Mouse (Mus musculus) heart, embryonic 14.5 days (tissue): ENCODE measurements around the gene Ctf2. TPM values are rescaled to one million over a fixed set of nuclear protein-coding genes. Genes with fewer than 3 reads are reported as not detected.
A peak's percentile ranks its signal among the peaks of the same experiment; 100 is the strongest.

ENCODE experiments used
- ATAC-seq: fragments of 200-750 bp; cut with Nextera tagmentation; 2 replicates; pipeline ENCODE4 v1.8.0; 2017; ENCODE audit warnings: low read depth, moderate TSS enrichment; ENCODE audit not compliant: insufficient number of reproducible peaks, insufficient read depth, low FRiP score
- H3K27ac ChIP-seq, 2 experiments: fragments of 200-500 bp in 1 of 2; fragments of 300-500 bp in 1 of 2; sonication (generic) in 1 of 2; replicated peaks in 1 of 2; 2 replicates each; pipeline ENCODE4 v1.5.1; 2012 to 2014; ENCODE audit warnings: low read depth in 2 of 2, low read length in 2 of 2, control low read depth in 1 of 2, mild to moderate bottlenecking in 1 of 2, mixed read lengths in 1 of 2; ENCODE audit not compliant: control insufficient read depth in 1 of 2, insufficient read depth in 1 of 2
- H3K27me3 ChIP-seq: fragments of 300-500 bp; sonication (generic); 2 replicates; pipeline ENCODE4 v1.6.1; 2014; ENCODE audit warnings: mild to moderate bottlenecking, low read length, control low read depth; ENCODE audit not compliant: control insufficient read depth, insufficient read depth
- H3K36me3 ChIP-seq: fragments of 300-500 bp; sonication (generic); 2 replicates; pipeline ENCODE4 v1.6.1; 2014; ENCODE audit warnings: mild to moderate bottlenecking, control low read depth, low read length, mixed read lengths; ENCODE audit not compliant: control insufficient read depth, insufficient read depth
- H3K4me1 ChIP-seq, 2 experiments: fragments of 200-500 bp in 1 of 2; fragments of 300-500 bp in 1 of 2; sonication (generic) in 1 of 2; 2 replicates each; pipeline ENCODE4 v1.6.1; 2012 to 2014; ENCODE audit warnings: low read length in 2 of 2, control low read depth in 1 of 2, mixed read lengths in 1 of 2; ENCODE audit not compliant: control insufficient read depth in 2 of 2, insufficient read depth in 2 of 2
- H3K4me2 ChIP-seq: fragments of 300-500 bp; sonication (generic); 2 replicates; pipeline ENCODE4 v1.6.1; 2014; ENCODE audit warnings: mild to moderate bottlenecking, low read length
- H3K4me3 ChIP-seq, 2 experiments: fragments of 200-500 bp in 1 of 2; fragments of 300-500 bp in 1 of 2; sonication (generic) in 1 of 2; 2 replicates each; pipeline ENCODE4 v1.5.1; 2012 to 2014; ENCODE audit warnings: low read length in 2 of 2, mild to moderate bottlenecking in 2 of 2, control low read depth in 1 of 2, low read depth in 1 of 2, moderate library complexity in 1 of 2; ENCODE audit not compliant: control insufficient read depth in 1 of 2, insufficient read depth in 1 of 2
- H3K9ac ChIP-seq: fragments of 300-500 bp; sonication (generic); 2 replicates; pipeline ENCODE4 v1.6.1; 2014; ENCODE audit warnings: mild to moderate bottlenecking, low read length
- H3K9me3 ChIP-seq: fragments of 300-500 bp; sonication (generic); 2 replicates; pipeline ENCODE4 v1.6.1; 2016; ENCODE audit warnings: low read length, control low read depth; ENCODE audit not compliant: control insufficient read depth
- WGBS: fragments of 180-500 bp; shearing (Covaris S2); extraction: QIAGEN DNeasy Blood & Tissue Kit; methylation state at CpG from one replicate; pipeline ENCODE4 v1.1.7; 2014; 5-methylcytosine and 5-hydroxymethylcytosine counted together
- polyA plus RNA-seq: library from polyadenylated mRNA; unstranded; fragments of >200 nt; fragmentation: Nextera tagmentation; extraction: Ambion mirVana; gene quantifications from 2 replicates; pipeline ENCODE4 v1.2.1, GENCODE M21; 2014

Ctf2 gene
- polyA plus RNA-seq, 1 experiment from 2014 or later = not detected

- Histone ChIP-seq H3K9me3 (no peaks in the 10 kb centered on the region), H3K27me3 (no peaks in the 10 kb centered on the region), H3K36me3 (peaks cover 37% of the 10 kb centered on the region), H3K9ac (peak overlapping the region; percentile 85), H3K4me3 (peak overlapping the region; percentile 73 to 78), H3K27ac (peak overlapping the region in 1 of 2 experiments; percentile 83; a peak in 2 of 4 replicates), H3K4me2 (peak overlapping the region; percentile 96), H3K4me1 (peaks cover 6 to 13% of the 10 kb centered on the region in 2 experiments)
- ATAC-seq = peak; percentile 5
- WGBS = 0% methylated on average over 32 of the region's 62 CpGs
Observed at GRCm38 (mm10) chr7:127746494-127747491, 14.8 kb upstream of the Ctf2 start.

GRCm38 (mm10) chr7:127745652-127746493 lies 13.9 kb upstream of the Ctf2 start:
- ATAC-seq = peak; percentile 80
- H3K27me3 ChIP-seq = no peaks in the 10 kb centered on the region
- H3K4me2 ChIP-seq = peak overlapping the region; percentile 96
- WGBS = under 1% methylated on average over 39 of the region's 39 CpGs
- peak overlapping the region; percentile 83 to 90 for H3K27ac ChIP-seq
- peaks cover 28% of the 10 kb centered on the region for H3K36me3 ChIP-seq
- H3K9ac ChIP-seq = peak overlapping the region; percentile 85
- H3K9me3 ChIP-seq = no peaks in the 10 kb centered on the region
- H3K4me1 ChIP-seq = peaks cover 6 to 13% of the 10 kb centered on the region in 2 experiments
- peak overlapping the region; percentile 73 to 78 for H3K4me3 ChIP-seq

- under 1% methylated on average over 19 of the region's 19 CpGs for WGBS
- Histone ChIP-seq H3K9ac (peak overlapping the region; percentile 85), H3K9me3 (no peaks in the 10 kb centered on the region), H3K4me2 (peak overlapping the region; percentile 96), H3K27me3 (no peaks in the 10 kb centered on the region), H3K4me1 (peaks cover 6 to 13% of the 10 kb centered on the region in 2 experiments), H3K4me3 (peak overlapping the region; percentile 73 to 78), H3K36me3 (peaks cover 21% of the 10 kb centered on the region), H3K27ac (peak overlapping the region; percentile 83 to 90)
- peak; percentile 82 for ATAC-seq
Observed at GRCm38 (mm10) chr7:127745251-127745651, 13.3 kb upstream of the Ctf2 start.

GRCm38 (mm10) chr7:127744366-127745045 lies 12.5 kb upstream of the Ctf2 start, which contains the start of gene Fbxl19:
Gene Fbxl19 (plus strand): TSS chr7:127744543.
- Histone ChIP-seq H3K4me1 (peaks cover 6 to 13% of the 10 kb centered on the region in 2 experiments), H3K36me3 (peaks cover 14% of the 10 kb centered on the region), H3K4me2 (peak within 1 kb of the TSS; percentile 96), H3K9me3 (no peaks in the 10 kb centered on the region), H3K9ac (peak within 1 kb of the TSS; percentile 85), H3K27me3 (no peaks in the 10 kb centered on the region), H3K4me3 (peak within 1 kb of the TSS; percentile 73 to 78), H3K27ac (peak within 1 kb of the TSS; percentile 83 to 90)
- under 1% methylated on average over 26 of the region's 26 CpGs for WGBS
- no peak for ATAC-seq

GRCm38 (mm10) chr7:127730170-127730569 lies 1.8 kb downstream of the Ctf2 start:
- H3K9me3 ChIP-seq = no peaks in the 10 kb centered on the region

GRCm38 (mm10) chr7:127727898-127728297 lies 4.1 kb downstream of the Ctf2 start:
- no peaks in the 10 kb centered on the region for H3K27me3 ChIP-seq
- ATAC-seq = no peak

More at GRCm38 (mm10) chr7:127730170-127730569, 1.8 kb downstream of the Ctf2 start:
- Histone ChIP-seq H3K27me3 (no peaks in the 10 kb centered on the region), H3K4me1 (no peaks in the 10 kb centered on the region), H3K4me3 (no peak overlapping the region), H3K9ac (no peak overlapping the region), H3K36me3 (no peaks in the 10 kb centered on the region), H3K27ac (no peak overlapping the region), H3K4me2 (no peak overlapping the region)
- no peak for ATAC-seq
- 49% methylated on average over 4 of the region's 4 CpGs for WGBS

GRCm38 (mm10) chr7:127725924-127726323 lies 6.0 kb downstream of the Ctf2 start:
- Histone ChIP-seq H3K4me3 (no peak overlapping the region), H3K4me1 (no peaks in the 10 kb centered on the region), H3K27ac (no peak overlapping the region), H3K9ac (no peak overlapping the region), H3K36me3 (no peaks in the 10 kb centered on the region), H3K9me3 (no peaks in the 10 kb centered on the region), H3K4me2 (no peak overlapping the region), H3K27me3 (no peaks in the 10 kb centered on the region)
- ATAC-seq = no peak
- WGBS = 49% methylated on average over 6 of the region's 6 CpGs

More at GRCm38 (mm10) chr7:127727898-127728297, 4.1 kb downstream of the Ctf2 start:
- no peaks in the 10 kb centered on the region for H3K36me3 ChIP-seq
- no peaks in the 10 kb centered on the region for H3K4me1 ChIP-seq
- H3K4me3 ChIP-seq = no peak overlapping the region
- H3K9me3 ChIP-seq = no peaks in the 10 kb centered on the region
- 79% methylated on average over 7 of the region's 7 CpGs for WGBS
- H3K27ac ChIP-seq = no peak overlapping the region
- H3K9ac ChIP-seq = no peak overlapping the region
- H3K4me2 ChIP-seq = no peak overlapping the region
